Mouse (Mus musculus) intestine, postnatal 0 days (tissue): Measurements from ENCODE around the gene Inhbe. TPM values are rescaled to one million over a fixed set of nuclear protein-coding genes. Genes with fewer than 3 reads are reported as not detected.

Experiments used
- ATAC-seq: fragments of 200-750 bp; cut with Nextera tagmentation; 2 replicates; pipeline ENCODE4 v1.8.0; 2017; ENCODE audit warnings: mild to moderate bottlenecking, moderate TSS enrichment, moderate library complexity
- H3K27ac ChIP-seq: fragments of 300-500 bp; sonication (generic); 2 replicates; pipeline ENCODE4 v1.5.1; 2014; ENCODE audit warnings: mild to moderate bottlenecking, low read depth, low read length, moderate library complexity
- H3K27me3 ChIP-seq: fragments of 300-500 bp; sonication (generic); replicated peaks from 2 replicates; pipeline ENCODE4 v1.6.1; 2014; ENCODE audit warnings: low read length, mixed read lengths; ENCODE audit not compliant: control insufficient read depth, insufficient read depth
- H3K36me3 ChIP-seq: fragments of 300-500 bp; sonication (generic); 2 replicates; pipeline ENCODE4 v1.6.1; 2014; ENCODE audit warnings: mild to moderate bottlenecking, moderate library complexity; ENCODE audit not compliant: control insufficient read depth, insufficient read depth
- H3K4me1 ChIP-seq: fragments of 300-500 bp; sonication (generic); replicated peaks from 2 replicates; pipeline ENCODE4 v1.6.1; 2014; ENCODE audit warnings: antibody characterized with exemption, low read length, mixed read lengths; ENCODE audit not compliant: control insufficient read depth, insufficient read depth
- H3K4me2 ChIP-seq: fragments of 300-500 bp; sonication (generic); replicated peaks from 2 replicates; pipeline ENCODE4 v1.6.1; 2014; ENCODE audit warnings: low read depth, mild to moderate bottlenecking, moderate library complexity
- H3K4me3 ChIP-seq: fragments of 300-500 bp; sonication (generic); 2 replicates; pipeline ENCODE4 v1.5.1; 2014; ENCODE audit warnings: low read depth, low read length
- H3K9ac ChIP-seq: fragments of 300-500 bp; sonication (generic); 2 replicates; pipeline ENCODE4 v1.6.1; 2014; ENCODE audit warnings: mild to moderate bottlenecking, low read depth, low read length
- H3K9me3 ChIP-seq: fragments of 300-500 bp; sonication (generic); 2 replicates; pipeline ENCODE4 v1.6.1; 2016; ENCODE audit warnings: mixed run types; ENCODE audit not compliant: control insufficient read depth
- CTCF ChIP-seq: sonication (generic); IDR thresholded peaks from 2 replicates; pipeline ENCODE4 v1.5.1; 2016; ENCODE audit warnings: low read depth, mild to moderate bottlenecking, control low read depth, antibody characterized with exemption, moderate library complexity
- WGBS: fragments of 180-500 bp; shearing (Covaris S2); extraction: QIAGEN DNeasy Blood & Tissue Kit; methylation state at CpG from one replicate; pipeline ENCODE4 v1.1.7; 2014; 5-methylcytosine and 5-hydroxymethylcytosine counted together
- polyA plus RNA-seq: library from polyadenylated mRNA; unstranded; fragments of >200 nt; fragmentation: Nextera tagmentation; extraction: Ambion mirVana; gene quantifications from 2 replicates; pipeline ENCODE4 v1.2.1, GENCODE M21; 2015

Gene Inhbe
- polyA plus RNA-seq, 1 experiment from 2014 or later, result 0.04 TPM

- H3K27ac ChIP-seq, result no peak overlapping the region
- no peak overlapping the region for H3K4me2 ChIP-seq
- 88% methylated on average over 3 of the region's 3 CpGs for WGBS
- ATAC-seq, result no peak
- H3K27me3 ChIP-seq, result no peaks in the 10 kb centered on the region
- no peaks in the 10 kb centered on the region for H3K4me1 ChIP-seq
- TF ChIP-seq CTCF, result no peak
- H3K9ac ChIP-seq, result no peak overlapping the region
- no peaks in the 10 kb centered on the region for H3K36me3 ChIP-seq
- no peaks in the 10 kb centered on the region for H3K9me3 ChIP-seq
- H3K4me3 ChIP-seq, result no peak overlapping the region
Measured at GRCm38 (mm10) chr10:127360714-127361113, 6.5 kb upstream of the Inhbe start.

- ATAC-seq, result no peak
- Histone ChIP-seq H3K4me1 (no peaks in the 10 kb centered on the region), H3K27me3 (no peaks in the 10 kb centered on the region), H3K4me3 (no peak overlapping the region), H3K4me2 (no peak overlapping the region), H3K36me3 (no peaks in the 10 kb centered on the region), H3K9me3 (no peaks in the 10 kb centered on the region), H3K9ac (no peak overlapping the region), H3K27ac (no peak overlapping the region)
- WGBS, result 48% methylated on average over 10 of the region's 10 CpGs
- TF ChIP-seq CTCF, result no peak
Measured at GRCm38 (mm10) chr10:127355336-127355735, 1.1 kb upstream of the Inhbe start.

GRCm38 (mm10) chr10:127352766-127353165 lies 1.4 kb downstream of the Inhbe start:
- no peaks in the 10 kb centered on the region for H3K36me3 ChIP-seq
- H3K4me1 ChIP-seq, result no peaks in the 10 kb centered on the region
- no peaks in the 10 kb centered on the region for H3K9me3 ChIP-seq
- ATAC-seq, result no peak
- H3K27ac ChIP-seq, result no peak overlapping the region
- no peak overlapping the region for H3K4me3 ChIP-seq
- WGBS, result 89% methylated on average over 11 of the region's 11 CpGs
- no peak overlapping the region for H3K9ac ChIP-seq
- H3K27me3 ChIP-seq, result no peaks in the 10 kb centered on the region
- no peak overlapping the region for H3K4me2 ChIP-seq
- no peak for TF ChIP-seq CTCF

GRCm38 (mm10) chr10:127352187-127352586 lies 2.0 kb downstream of the Inhbe start:
- Histone ChIP-seq H3K4me3 (no peak overlapping the region), H3K9me3 (no peaks in the 10 kb centered on the region), H3K27ac (no peak overlapping the region), H3K4me2 (no peak overlapping the region), H3K27me3 (no peaks in the 10 kb centered on the region), H3K9ac (no peak overlapping the region), H3K4me1 (no peaks in the 10 kb centered on the region), H3K36me3 (no peaks in the 10 kb centered on the region)
- WGBS, result 75% methylated on average over 9 of the region's 9 CpGs
- no peak for TF ChIP-seq CTCF
- no peak for ATAC-seq

GRCm38 (mm10) chr10:127351719-127352118 lies 2.5 kb downstream of the Inhbe start:
- no peak overlapping the region for H3K9ac ChIP-seq
- ATAC-seq, result no peak
- no peak overlapping the region for H3K4me3 ChIP-seq
- H3K27me3 ChIP-seq, result no peaks in the 10 kb centered on the region
- H3K4me1 ChIP-seq, result no peaks in the 10 kb centered on the region
- no peak for TF ChIP-seq CTCF
- WGBS, result 68% methylated on average over 8 of the region's 8 CpGs
- no peak overlapping the region for H3K27ac ChIP-seq
- H3K9me3 ChIP-seq, result no peaks in the 10 kb centered on the region
- H3K36me3 ChIP-seq, result no peaks in the 10 kb centered on the region
- H3K4me2 ChIP-seq, result no peak overlapping the region

GRCm38 (mm10) chr10:127351285-127351595 lies 3.0 kb downstream of the Inhbe start:
- H3K4me2 ChIP-seq, result no peak overlapping the region
- no peaks in the 10 kb centered on the region for H3K4me1 ChIP-seq
- WGBS, result 81% methylated on average over 8 of the region's 8 CpGs
- ATAC-seq, result no peak
- no peak overlapping the region for H3K4me3 ChIP-seq
- no peak for TF ChIP-seq CTCF
- no peak overlapping the region for H3K27ac ChIP-seq
- no peaks in the 10 kb centered on the region for H3K27me3 ChIP-seq
- no peak overlapping the region for H3K9ac ChIP-seq
- no peaks in the 10 kb centered on the region for H3K9me3 ChIP-seq
- H3K36me3 ChIP-seq, result no peaks in the 10 kb centered on the region

GRCm38 (mm10) chr10:127350594-127351284 lies 3.5 kb downstream of the Inhbe start:
- no peak overlapping the region for H3K27ac ChIP-seq
- 11% methylated on average over 24 of the region's 24 CpGs for WGBS
- H3K36me3 ChIP-seq, result no peaks in the 10 kb centered on the region
- no peak overlapping the region for H3K9ac ChIP-seq
- no peaks in the 10 kb centered on the region for H3K27me3 ChIP-seq
- peak overlapping the region; percentile 57 for H3K4me2 ChIP-seq
- no peaks in the 10 kb centered on the region for H3K9me3 ChIP-seq
- peak; percentile 95 for TF ChIP-seq CTCF
- H3K4me3 ChIP-seq, result no peak overlapping the region; the same call in 1 of the 2 replicates
- no peaks in the 10 kb centered on the region for H3K4me1 ChIP-seq
- peak; percentile 76 for ATAC-seq
